Mouse (Mus musculus) lung, postnatal 0 days (tissue): ENCODE results near the gene Gm21992. TPM values are rescaled to one million over a fixed set of nuclear protein-coding genes. Genes with fewer than 3 reads are reported as not detected.
"Not testable (repeated sequence)": the region's sequence is repeated elsewhere in the genome, so short reads cannot be mapped to it uniquely, and the experiment has no call there.

Experiments used
- ATAC-seq: fragments of 200-750 bp; cut with Nextera tagmentation; 2 replicates; pipeline ENCODE4 v1.8.0; 2017; ENCODE audit warnings: moderate library complexity
- DNase-seq: peaks from one replicate; pipeline ENCODE4 v3.0.0-alpha.2; 2016; ENCODE audit warnings: low spot score
- H3K27ac ChIP-seq: fragments of 300-500 bp; sonication (generic); 2 replicates; pipeline ENCODE4 v1.5.1; 2014; ENCODE audit warnings: antibody characterized with exemption, mild to moderate bottlenecking, low read length, mixed read lengths
- H3K27me3 ChIP-seq: fragments of 300-500 bp; sonication (generic); replicated peaks from 2 replicates; pipeline ENCODE4 v1.6.1; 2014; ENCODE audit warnings: low read length, mixed read lengths; ENCODE audit not compliant: insufficient read depth
- H3K36me3 ChIP-seq: fragments of 300-500 bp; sonication (generic); 2 replicates; pipeline ENCODE4 v1.6.1; 2014; ENCODE audit warnings: low read length, mixed read lengths; ENCODE audit not compliant: insufficient read depth
- H3K4me1 ChIP-seq: fragments of 300-500 bp; sonication (generic); 2 replicates; pipeline ENCODE4 v1.6.1; 2014; ENCODE audit warnings: antibody characterized with exemption, low read depth, low read length, mixed read lengths; ENCODE audit not compliant: insufficient read depth
- H3K4me2 ChIP-seq: fragments of 300-500 bp; sonication (generic); replicated peaks from 2 replicates; pipeline ENCODE4 v1.6.1; 2014; ENCODE audit warnings: low read depth, mild to moderate bottlenecking, low read length, moderate library complexity, mixed read lengths
- H3K4me3 ChIP-seq: fragments of 300-500 bp; sonication (generic); 2 replicates; pipeline ENCODE4 v1.5.1; 2014; ENCODE audit warnings: low read depth, low read length
- H3K9ac ChIP-seq: fragments of 300-500 bp; sonication (generic); replicated peaks from 2 replicates; pipeline ENCODE4 v1.6.1; 2014; ENCODE audit warnings: low read depth, mild to moderate bottlenecking
- H3K9me3 ChIP-seq: fragments of 300-500 bp; sonication (generic); 2 replicates; pipeline ENCODE4 v1.6.1; 2016; ENCODE audit warnings: low read length, mixed read lengths
- CTCF ChIP-seq: IDR thresholded peaks from 2 replicates; pipeline ENCODE4 v1.5.1; 2016; ENCODE audit warnings: antibody characterized with exemption, mild to moderate bottlenecking
- EP300 ChIP-seq: IDR thresholded peaks from 2 replicates; pipeline ENCODE4 v1.6.1; 2016; ENCODE audit warnings: antibody characterized with exemption, mild to moderate bottlenecking, control low read depth
- WGBS: fragments of 180-500 bp; shearing (Covaris S2); extraction: QIAGEN DNeasy Blood & Tissue Kit; methylation state at CpG from one replicate; pipeline ENCODE4 v1.1.7; 2014; 5-methylcytosine and 5-hydroxymethylcytosine counted together
- polyA plus RNA-seq: library from polyadenylated mRNA; unstranded; fragments of >200 nt; fragmentation: Nextera tagmentation; extraction: Ambion mirVana; gene quantifications from 2 replicates; pipeline ENCODE4 v1.2.1, GENCODE M21; 2015

Gene Gm21992
- polyA plus RNA-seq, 1 experiment from 2014 or later, result 13.9 TPM

DNA sequence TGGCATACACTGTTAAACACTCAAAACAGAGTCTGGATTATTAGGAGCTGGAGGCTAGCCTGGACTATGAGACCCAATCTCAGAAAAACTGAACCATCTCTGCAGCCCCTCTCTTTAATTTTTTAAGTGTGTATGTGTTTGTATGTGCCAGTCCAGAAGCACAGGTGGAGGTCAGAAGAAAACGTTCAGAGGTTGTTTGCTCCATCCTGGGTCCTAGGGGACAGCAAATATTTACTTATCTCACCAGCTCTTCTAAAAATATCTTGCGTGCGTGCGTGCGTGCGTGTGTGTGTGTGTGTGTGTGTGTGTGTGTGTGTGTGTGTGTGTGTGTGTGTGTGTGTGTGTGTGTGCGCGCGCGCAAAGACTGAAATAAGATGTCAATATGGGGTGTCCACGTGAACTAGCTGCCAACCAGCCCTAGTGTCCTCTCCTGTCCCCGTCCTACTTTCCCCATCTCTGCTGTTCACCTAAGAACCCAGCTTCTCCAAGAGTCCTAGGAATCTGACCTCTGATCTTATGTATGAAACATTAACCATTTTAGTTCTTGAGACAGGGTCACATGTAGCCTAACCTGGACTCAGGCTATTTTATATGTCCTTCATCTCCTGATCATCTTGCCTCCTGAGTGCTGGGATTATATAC lies 43.8 kb downstream of the Gm21992 start:
- DNase-seq, result no peak
- WGBS, result 69% methylated on average over 10 of the region's 12 CpGs
- Histone ChIP-seq H3K4me2 (no peak overlapping the region), H3K9ac (no peak overlapping the region), H3K27ac (no peak overlapping the region), H3K27me3 (no peaks in the 10 kb centered on the region), H3K36me3 (peaks cover 11% of the 10 kb centered on the region), H3K4me3 (no peak overlapping the region), H3K4me1 (no peaks in the 10 kb centered on the region), H3K9me3 (no peaks in the 10 kb centered on the region)
- TF ChIP-seq EP300, result no peak
- no peak for ATAC-seq

DNA sequence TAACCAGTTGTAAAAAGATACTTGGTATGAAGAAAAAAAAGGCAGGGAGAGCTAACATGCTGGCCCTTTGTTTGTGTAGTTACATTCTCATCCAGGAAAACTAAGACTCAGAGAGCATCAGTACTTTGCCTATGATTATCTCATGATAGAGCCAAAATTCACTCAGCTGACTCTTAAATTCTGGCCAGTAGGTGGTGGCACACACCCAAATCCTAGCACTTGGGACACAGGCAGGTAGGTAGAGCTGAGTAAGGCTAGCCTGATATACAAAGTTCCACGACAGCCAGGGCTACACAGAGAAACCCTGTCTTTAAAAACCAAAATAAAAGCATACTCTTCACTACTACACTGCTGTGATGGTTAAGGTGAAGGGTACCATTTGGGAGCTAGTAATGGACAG lies 48.5 kb downstream of the Gm21992 start:
- Histone ChIP-seq H3K9ac (no peak overlapping the region), H3K4me3 (no peak overlapping the region), H3K36me3 (peaks cover 3% of the 10 kb centered on the region; the same call in 1 of the 2 replicates), H3K27ac (no peak overlapping the region), H3K4me1 (peaks cover 2% of the 10 kb centered on the region; the same call in 1 of the 2 replicates), H3K27me3 (no peaks in the 10 kb centered on the region), H3K9me3 (no peaks in the 10 kb centered on the region), H3K4me2 (no peak overlapping the region)
- peak; percentile 33 for DNase-seq
- ATAC-seq, result no peak
- WGBS, result 57% methylated on average over 1 of the region's 1 CpGs
- TF ChIP-seq CTCF (peak; percentile 49), EP300 (no peak)

DNA sequence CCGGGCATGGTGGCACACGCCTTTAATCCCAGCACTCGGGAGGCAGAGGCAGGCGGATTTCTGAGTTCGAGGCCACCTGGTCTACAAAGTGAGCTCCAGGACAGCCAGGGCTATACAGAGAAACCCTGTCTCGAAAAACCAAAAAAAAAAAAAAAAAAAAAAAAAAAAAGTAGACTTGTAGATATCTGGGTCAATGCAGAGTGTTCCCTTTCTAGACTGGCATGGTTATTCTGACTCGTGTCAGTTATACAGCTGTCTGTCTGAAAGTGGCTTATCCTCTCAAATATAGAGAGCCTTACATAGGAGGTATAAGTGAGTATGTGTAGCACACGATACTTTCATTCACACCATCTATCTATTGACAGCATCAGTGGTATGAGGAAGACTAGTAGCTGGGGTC lies 50.9 kb downstream of the Gm21992 start:
- H3K9me3 ChIP-seq, H3K4me1 ChIP-seq, ATAC-seq, H3K27me3 ChIP-seq, DNase-seq, H3K36me3 ChIP-seq, H3K27ac ChIP-seq, H3K4me3 ChIP-seq, H3K9ac ChIP-seq, H3K4me2 ChIP-seq: not testable (repeated sequence)
- 87% methylated on average over 8 of the region's 8 CpGs for WGBS

DNA sequence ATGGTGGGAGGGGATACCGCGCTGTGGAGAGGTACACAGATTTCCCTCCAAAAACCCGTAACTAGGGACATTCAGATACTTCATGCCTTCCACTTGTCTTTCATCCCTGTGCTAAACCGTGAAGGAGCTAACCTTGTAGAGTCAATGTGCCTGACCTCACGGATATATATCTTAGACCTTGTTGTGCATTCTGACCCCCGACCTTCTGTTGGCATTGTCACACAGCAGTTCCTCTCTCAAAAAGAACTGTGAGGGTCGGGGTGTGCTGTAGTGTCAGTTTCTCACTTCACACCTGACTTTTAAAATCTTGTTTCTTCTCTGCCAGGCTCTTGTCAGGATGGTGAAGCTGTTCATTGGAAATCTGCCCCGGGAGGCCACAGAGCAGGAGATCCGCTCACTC lies 54.5 kb downstream of the Gm21992 start:
- Histone ChIP-seq H3K27ac (peak overlapping the region; percentile 71), H3K9ac (peak overlapping the region; percentile 58; the same call in 1 of the 2 replicates), H3K4me2 (peak overlapping the region; percentile 65), H3K27me3 (no peaks in the 10 kb centered on the region), H3K9me3 (no peaks in the 10 kb centered on the region), H3K36me3 (no peaks in the 10 kb centered on the region), H3K4me1 (peaks cover 6% of the 10 kb centered on the region; the same call in 1 of the 2 replicates), H3K4me3 (peak overlapping the region; percentile 71)
- 2% methylated on average over 9 of the region's 9 CpGs for WGBS
- no peak for ATAC-seq
- no peak for DNase-seq
- TF ChIP-seq EP300, result no peak
- TF ChIP-seq CTCF, result no peak

DNA sequence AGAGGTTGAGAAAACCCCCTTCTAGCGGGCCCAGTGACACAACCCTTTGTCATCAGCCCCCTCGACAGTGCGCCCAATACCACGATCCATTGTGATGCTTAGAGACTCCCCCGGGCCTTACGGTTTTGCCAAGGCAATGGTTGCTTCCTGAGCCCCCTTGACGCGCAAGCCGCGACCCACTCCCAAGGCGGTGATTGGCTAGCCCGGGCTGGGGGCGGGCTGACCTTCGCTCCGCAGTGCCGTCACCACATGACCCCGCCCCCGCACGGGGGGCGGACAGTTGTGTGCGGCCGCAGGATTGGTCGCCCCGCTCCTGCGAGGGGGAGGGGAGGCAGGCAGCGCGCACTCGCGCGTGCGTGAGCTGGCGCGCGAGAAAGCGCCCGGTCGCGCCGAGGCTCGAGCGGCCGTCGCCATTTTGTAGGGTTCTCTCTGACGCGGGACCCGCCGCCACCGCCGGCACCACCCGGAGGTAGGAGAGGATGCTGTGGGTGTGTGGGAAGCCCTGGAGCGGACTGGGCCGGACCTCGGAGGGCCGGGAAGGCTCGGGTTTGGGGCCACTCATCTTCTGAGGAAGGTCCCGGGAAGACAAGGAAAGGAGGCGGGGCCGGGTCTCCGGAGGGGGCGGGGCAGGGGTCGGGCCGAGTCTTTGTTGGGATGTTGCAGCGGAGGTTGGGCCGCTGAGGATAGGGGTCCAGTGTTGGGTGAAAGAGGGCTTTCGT lies 55.1 kb downstream of the Gm21992 start, which contains the start of gene Rbm4b:
TSS of gene Rbm4b (plus strand) at position 305 of the 719 bp plus-strand sequence.
- ATAC-seq (peak; percentile 98), DNase-seq (peak; percentile 97)
- no peak for TF ChIP-seq CTCF
- 0 out of 2 replicates have a peak, but pooled peaks have one; percentile 7 for TF ChIP-seq EP300
- WGBS, result under 1% methylated on average over 47 of the region's 65 CpGs
- Histone ChIP-seq H3K4me1 (peaks cover 6% of the 10 kb centered on the region; the same call in 1 of the 2 replicates), H3K4me2 (peak within 1 kb of the TSS; percentile 65), H3K27ac (peak within 1 kb of the TSS; percentile 71), H3K27me3 (no peaks in the 10 kb centered on the region), H3K9ac (peak within 1 kb of the TSS; percentile 58), H3K9me3 (no peaks in the 10 kb centered on the region), H3K36me3 (no peaks in the 10 kb centered on the region), H3K4me3 (peak within 1 kb of the TSS; percentile 71)

DNA sequence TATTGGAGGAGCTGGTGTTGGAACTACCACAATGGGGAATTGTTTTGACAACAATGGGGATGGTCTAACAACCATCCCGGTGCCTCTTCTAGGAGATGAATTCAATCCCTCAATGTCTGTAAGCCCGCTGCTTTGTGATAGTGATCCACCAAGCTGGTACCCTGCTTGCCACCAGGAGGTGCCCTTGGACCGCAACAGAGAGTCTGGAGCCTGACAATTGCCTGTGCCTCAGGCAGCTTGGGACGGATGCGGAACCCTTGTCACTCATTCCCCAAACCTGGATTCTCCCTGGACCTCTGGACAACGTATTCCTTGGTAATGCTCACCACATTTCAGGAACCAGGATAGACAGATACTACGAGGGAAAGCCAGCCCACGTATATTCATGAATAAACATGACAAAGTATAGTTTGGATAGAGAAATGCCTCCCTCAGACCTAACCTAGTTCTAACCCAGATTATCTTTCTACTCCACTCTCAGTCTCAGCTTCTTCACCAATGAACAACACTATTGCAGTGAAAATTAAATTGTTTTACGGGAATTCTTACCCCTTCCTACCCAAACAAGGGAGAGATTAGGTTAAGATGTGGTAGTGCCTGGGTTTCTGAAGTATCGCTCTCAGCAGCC lies 55.7 kb downstream of the Gm21992 start:
- H3K27me3 ChIP-seq, result no peaks in the 10 kb centered on the region
- WGBS, result under 1% methylated on average over 10 of the region's 10 CpGs
- H3K9ac ChIP-seq, result peak overlapping the region; percentile 58; the same call in 1 of the 2 replicates
- H3K36me3 ChIP-seq, result no peaks in the 10 kb centered on the region
- peak overlapping the region; percentile 71 for H3K27ac ChIP-seq
- no peaks in the 10 kb centered on the region for H3K9me3 ChIP-seq
- peak; percentile 95 for DNase-seq
- peak overlapping the region; percentile 65 for H3K4me2 ChIP-seq
- TF ChIP-seq CTCF (peak; percentile 97), EP300 (no peak)
- peak; percentile 80 for ATAC-seq
- H3K4me3 ChIP-seq, result peak overlapping the region; percentile 71
- H3K4me1 ChIP-seq, result peaks cover 6% of the 10 kb centered on the region; the same call in 1 of the 2 replicates
